Comparison of ENCODE assay signal across 8 mouse cellular contexts in the genomic region with DNA sequence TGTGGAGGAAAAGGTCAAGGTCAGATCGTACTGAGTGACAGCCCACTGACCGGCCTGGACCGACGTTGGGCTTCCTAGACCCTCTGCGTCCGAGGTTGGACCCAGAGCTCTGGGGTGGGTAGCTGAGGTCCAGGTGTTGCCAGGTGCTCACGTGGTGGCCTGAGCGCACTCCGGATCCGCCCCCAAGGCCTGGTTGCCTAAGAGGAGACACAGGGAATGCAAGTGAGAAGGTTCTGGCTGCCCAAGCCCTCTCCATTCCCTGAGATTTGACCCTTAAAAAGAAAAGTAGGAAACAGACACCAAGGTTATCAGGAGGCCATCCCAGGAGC. TPM values are rescaled to one million over a fixed set of nuclear protein-coding genes. Genes with fewer than 3 reads are reported as not detected.
DNase-seq lines count a peak whose midpoint lies in the region; ATAC-seq and TF ChIP-seq lines count a peak whose summit lies in the region.

No protein-coding gene starts in this region.

- H3K9ac ChIP-seq in embryonic facial prominence, embryonic 14.5 days (ENCODE audit: low read depth, low read length), result peak overlapping the region; percentile 74
- H3K9ac ChIP-seq in lung, embryonic 15.5 days, result peak overlapping the region; percentile 71

- no peak for DNase-seq in lung, adult 2 months
- no peak for DNase-seq in lung, postnatal 14 days
- no peak for DNase-seq in embryonic facial prominence, embryonic 14.5 days (ENCODE audit: low spot score)
- peak; percentile 63 for DNase-seq in kidney, adult 11 months
- DNase-seq in testis, postnatal 14 days (ENCODE audit: low spot score), result peak; percentile 39
- DNase-seq in gastrocnemius, postnatal 25 days, result no peak
- no peak for DNase-seq in gastrocnemius, postnatal 14 days

- H3K4me1 ChIP-seq in lung, adult 2 months (ENCODE audit: control insufficient read depth, insufficient read depth, low read length), result peaks cover 11% of the 10 kb centered on the region
- peaks cover 18% of the 10 kb centered on the region for H3K4me1 ChIP-seq in embryonic facial prominence, embryonic 14.5 days (ENCODE audit: control insufficient read depth, insufficient read depth, low read length)
- H3K4me1 ChIP-seq in lung, embryonic 15.5 days, result peaks cover 20% of the 10 kb centered on the region

- WGBS in lung, adult 2 months, result 2% methylated on average over 10 of the region's 10 CpGs
- 1% methylated on average over 10 of the region's 10 CpGs for WGBS in embryonic facial prominence, embryonic 14.5 days
- 3% methylated on average over 10 of the region's 10 CpGs for WGBS in lung, embryonic 15.5 days

- peak; percentile 15; the same call in 1 of the 2 replicates for ATAC-seq in embryonic facial prominence, embryonic 14.5 days (ENCODE audit: low read depth)
- ATAC-seq in lung, embryonic 15.5 days (ENCODE audit: borderline replicate concordance, extremely low read depth, low FRiP score, low TSS enrichment), result peak; percentile 15

- no peaks in the 10 kb centered on the region for H3K27me3 ChIP-seq in embryonic facial prominence, embryonic 14.5 days (replicated peaks; ENCODE audit: control insufficient read depth, insufficient read depth, low read length)
- no peaks in the 10 kb centered on the region for H3K27me3 ChIP-seq in lung, embryonic 15.5 days

- intact Hi-C loops in gastrocnemius, postnatal 14 days (cut with DNase I; ENCODE audit: low total_unique reads), result no loop called here

- no peak for TF ChIP-seq CTCF in lung, adult 2 months (IDR thresholded peaks at IDR 0.05; ENCODE audit: insufficient read depth, low read length)

- peaks cover 34% of the 10 kb centered on the region for H3K36me3 ChIP-seq in embryonic facial prominence, embryonic 14.5 days (ENCODE audit: control insufficient read depth, insufficient read depth, low read length)
- H3K36me3 ChIP-seq in lung, embryonic 15.5 days, result peaks cover 21% of the 10 kb centered on the region

- TF ChIP-seq POLR2A in lung, adult 2 months (IDR thresholded peaks at IDR 0.05; ENCODE audit: borderline replicate concordance, extremely low read depth, low read depth, low read length), result no peak

- no peak overlapping the region for H3K27ac ChIP-seq in embryonic facial prominence, embryonic 14.5 days (replicated peaks; ENCODE audit: low read depth, low read length)
- H3K27ac ChIP-seq in lung, embryonic 15.5 days, result peak overlapping the region; percentile 35

- H3K9me3 ChIP-seq in embryonic facial prominence, embryonic 14.5 days (ENCODE audit: control insufficient read depth, low read length), result no peaks in the 10 kb centered on the region
- no peaks in the 10 kb centered on the region for H3K9me3 ChIP-seq in lung, embryonic 15.5 days

- H3K4me2 ChIP-seq in embryonic facial prominence, embryonic 14.5 days (ENCODE audit: low read depth, low read length), result peak overlapping the region; percentile 95
- peak overlapping the region; percentile 88 for H3K4me2 ChIP-seq in lung, embryonic 15.5 days

- peak overlapping the region; percentile 71 for H3K4me3 ChIP-seq in lung, adult 2 months (replicated peaks; ENCODE audit: extremely low read depth, low read depth, low read length)
- H3K4me3 ChIP-seq in embryonic facial prominence, embryonic 14.5 days (ENCODE audit: low read depth, low read length), result peak overlapping the region; percentile 87
- peak overlapping the region; percentile 86 for H3K4me3 ChIP-seq in lung, embryonic 15.5 days

RNA-seq across cellular contexts. Expression of a gene that starts 0.6 kb away (rescaled TPM):
- 28.9 and 32.4 TPM in 2 replicates for polyA plus RNA-seq in lung, adult 2 months (2012; rRNA removed)
- 27.3 and 28.4 TPM in 2 replicates for polyA plus RNA-seq in embryonic facial prominence, embryonic 14.5 days (2014; fragmentation: Nextera tagmentation; extraction: Ambion mirVana)
- polyA plus RNA-seq in lung, embryonic 15.5 days (2015; fragmentation: Nextera tagmentation; extraction: Ambion mirVana), result 23.1 and 24.3 TPM in 2 replicates
- 10 to 100 TPM; 39.9 to 51.1 TPM for total RNA-seq in gastrocnemius, postnatal 25 days (2021)
- total RNA-seq in gastrocnemius, postnatal 14 days (2021), result 10 to 100 TPM; 40.9 to 51.4 TPM

Comparison
In these comparisons a context has a peak if more than half of its experiments do, and no peak if none do; other contexts are left out.
1. DNase-seq: peak in kidney, adult 11 months (single experiment) and testis, postnatal 14 days (single experiment); none in lung, adult 2 months (single experiment), lung, postnatal 14 days (single experiment), embryonic facial prominence, embryonic 14.5 days (single experiment), gastrocnemius, postnatal 25 days (single experiment) and gastrocnemius, postnatal 14 days (single experiment).
2. Peak in every context shown above with its lines, with median percentiles within 50 percentile points of each other: H3K4me3 ChIP-seq.